Mouse (Mus musculus) CD4-positive naive resting alpha-beta T cell, adult 57 days (primary cell): ENCODE measurements around the gene Gm15217. TPM values are rescaled to one million over a fixed set of nuclear protein-coding genes. Genes with fewer than 3 reads are reported as not detected.

Experiments used
- total RNA-seq: library from RNA; stranded (reverse); gene quantifications from one replicate; pipeline ENCODE4 v1.2.4, GENCODE M21; 2023

Gm15217 gene
- not detected for total RNA-seq

DNA sequence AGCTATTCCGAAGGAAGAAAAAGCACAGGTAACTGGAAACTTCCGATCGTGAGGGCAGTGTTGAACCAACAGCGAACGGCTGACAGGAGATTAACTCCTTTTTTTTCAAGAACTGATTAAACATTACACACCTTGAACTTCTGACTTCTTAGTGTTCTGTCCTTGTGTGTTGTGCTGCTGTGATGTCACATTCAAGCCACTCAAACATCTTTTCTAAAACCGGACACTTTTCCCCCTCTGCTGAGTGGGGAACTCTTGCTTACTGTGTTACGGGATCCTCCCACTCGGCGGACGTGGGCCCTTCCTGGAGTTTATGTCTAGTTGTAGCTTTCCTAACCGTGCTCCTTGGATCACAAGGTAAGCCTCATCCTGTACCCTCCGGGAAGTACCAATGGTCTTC, at the start of gene Gm15217:
Gene Gm15217, plus strand, starts transcription at position 130 of the 400 bp plus-strand sequence.

DNA sequence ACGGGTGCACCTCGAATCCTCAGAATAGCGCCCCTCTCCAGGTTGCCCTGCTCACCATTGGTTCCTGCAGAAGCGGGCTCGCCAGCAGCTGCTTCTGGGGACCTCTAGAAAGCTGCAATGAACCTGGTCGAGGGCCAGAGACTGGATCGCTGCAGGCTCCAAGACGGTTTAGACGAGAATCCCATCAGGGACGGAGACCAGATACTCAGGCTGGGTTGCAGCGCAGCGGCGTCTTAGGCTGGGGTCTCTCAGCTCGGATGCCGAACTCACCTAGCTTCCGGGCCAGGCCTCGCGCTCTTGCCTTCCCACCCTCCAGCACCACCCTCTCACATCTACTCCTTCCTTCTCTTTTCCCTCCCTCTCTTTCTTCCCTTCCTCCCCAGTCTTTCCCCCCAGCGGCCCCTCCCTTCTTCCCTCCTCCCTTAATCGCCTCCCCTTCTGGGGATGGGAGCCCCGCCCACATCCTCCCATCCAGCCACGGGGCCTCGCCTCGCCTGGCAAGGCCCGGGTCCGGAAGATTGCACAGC, 11.1 kb downstream of the Gm15217 start, which contains the start of gene Bmp4:
Gene Bmp4, minus strand, starts transcription at position 421 of the 527 bp plus-strand sequence.

Other genes starting within 250 kb of the Gm15217 start
- gene Bmp4, start 11.3 kb downstream of the Gm15217 start, total RNA-seq: not detected